Mouse (Mus musculus): ENCODE measurements around the gene Znhit3. TPM values are rescaled to one million over a fixed set of nuclear protein-coding genes. Genes with fewer than 3 reads are reported as not detected.
A peak's percentile ranks its signal among the peaks of the same experiment; 100 is the strongest.

Znhit3 gene
- total RNA-seq, 2 experiments from 2014 or later: 13.7 to 16.5 TPM

DNA sequence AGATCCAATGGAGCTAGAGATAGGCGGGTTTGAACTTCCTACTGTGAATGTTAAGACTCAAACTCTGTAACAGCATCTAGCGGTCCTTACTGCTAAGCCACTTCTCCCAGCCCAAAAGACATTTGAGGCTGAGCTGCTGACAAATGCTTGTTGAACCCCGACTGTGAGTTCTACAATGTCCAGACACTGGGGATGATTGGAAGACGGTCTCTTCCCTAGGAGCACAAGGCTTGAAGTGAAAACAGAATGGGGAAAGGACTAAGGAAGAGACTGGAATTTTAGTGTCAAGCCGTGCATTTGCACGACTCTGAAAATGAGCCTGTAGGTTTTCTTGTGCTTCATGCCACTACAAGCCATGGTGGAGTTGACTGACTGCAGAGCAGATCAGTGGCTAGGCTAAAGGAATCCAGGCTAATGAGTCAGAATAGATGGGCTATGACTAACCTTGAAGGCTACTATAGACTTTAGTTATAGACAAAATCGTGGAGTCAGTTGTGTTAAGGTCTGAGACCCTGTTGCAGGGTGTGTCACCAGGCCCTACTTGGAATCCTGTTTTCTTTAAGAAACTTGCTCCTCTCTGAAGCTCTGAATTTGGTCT is 636 bp upstream of the Znhit3 start:
- TF ChIP-seq CTCF (IDR thresholded peaks at IDR 0.05): no peak
- Histone ChIP-seq H3K4me3 (peak overlapping the region; percentile 93), H3K27ac (peak overlapping the region; percentile 82)
- intact Hi-C loops (cut with DNase I): loop anchor here (5.0 kb wide), 2 partner anchors 265 to 345 kb away; no protein-coding TSS in a partner anchor
- no peak for DNase-seq

DNA sequence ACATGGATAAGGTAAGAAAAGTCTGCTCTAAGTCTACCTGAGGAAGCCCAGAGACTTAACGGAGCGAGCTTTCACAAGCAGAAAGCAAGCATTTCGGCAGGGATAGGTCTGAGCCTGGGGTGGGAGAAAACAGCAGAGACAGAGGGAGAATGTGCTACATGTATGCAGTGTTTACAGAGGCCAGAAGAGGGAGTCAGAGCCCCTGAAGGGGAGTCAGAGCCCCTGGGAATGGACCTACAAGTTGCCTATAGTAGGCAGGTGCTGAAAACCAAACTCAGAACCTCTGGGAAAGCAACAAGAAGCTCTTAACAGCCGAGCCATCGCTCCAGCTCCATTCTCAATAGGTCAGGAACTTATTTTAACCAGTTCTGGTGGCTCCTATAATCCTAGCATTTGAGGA is 1.5 kb downstream of the Znhit3 start:
- Histone ChIP-seq H3K27ac (no peak overlapping the region), H3K4me3 (no peak overlapping the region)
- TF ChIP-seq CTCF (IDR thresholded peaks at IDR 0.05): no peak
- DNase-seq: no peak
- intact Hi-C loops (cut with DNase I): loop anchor here (5.0 kb wide), 2 partner anchors 268 to 348 kb away; no protein-coding TSS in a partner anchor

DNA sequence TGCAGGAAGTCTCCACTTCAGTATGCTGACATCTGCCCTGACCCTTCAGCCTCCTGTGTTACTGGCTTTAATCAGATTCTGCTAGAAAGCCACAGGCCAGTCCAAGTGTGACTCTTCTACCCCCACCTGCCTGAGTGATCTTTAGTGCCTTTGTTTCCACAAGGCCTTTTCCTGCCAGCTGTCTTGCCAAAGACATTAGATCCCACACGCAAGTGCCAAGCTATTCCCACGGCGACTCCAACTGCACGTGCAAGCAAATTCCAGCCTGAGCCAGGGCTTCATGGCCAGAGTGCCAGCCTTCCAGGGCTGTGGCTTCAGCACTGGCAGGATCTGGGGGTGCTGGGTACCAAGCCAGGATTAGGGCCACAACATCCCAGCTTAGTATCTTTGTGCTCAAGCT is 5.8 kb downstream of the Znhit3 start:
- no peak for TF ChIP-seq CTCF (IDR thresholded peaks at IDR 0.05)
- intact Hi-C loops (cut with DNase I): no loop called here
- no peak overlapping the region for H3K4me3 ChIP-seq
- DNase-seq: no peak
- H3K27ac ChIP-seq: no peak overlapping the region

DNA sequence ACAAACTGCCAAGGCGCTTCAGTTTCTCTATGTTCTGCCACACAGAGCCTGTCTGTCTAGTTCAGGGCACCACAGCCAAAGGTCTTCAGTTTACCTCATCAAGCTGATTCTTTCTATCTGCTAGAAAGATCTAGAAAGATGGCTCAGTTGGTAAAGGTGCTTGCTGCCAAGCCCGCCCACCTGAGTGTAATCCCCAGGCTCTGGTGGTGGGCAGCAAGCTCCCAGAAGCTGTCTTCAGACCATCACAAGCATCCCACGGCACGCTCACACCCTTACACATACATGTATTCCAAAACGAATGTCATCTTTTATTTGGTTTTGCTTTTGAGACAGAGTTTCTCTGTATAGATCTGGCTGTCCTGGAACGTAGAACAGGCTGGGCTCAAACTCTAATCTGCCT is 7.7 kb downstream of the Znhit3 start:
- no peak overlapping the region for H3K4me3 ChIP-seq
- intact Hi-C loops (cut with DNase I): no loop called here
- TF ChIP-seq CTCF (IDR thresholded peaks at IDR 0.05): no peak

DNA sequence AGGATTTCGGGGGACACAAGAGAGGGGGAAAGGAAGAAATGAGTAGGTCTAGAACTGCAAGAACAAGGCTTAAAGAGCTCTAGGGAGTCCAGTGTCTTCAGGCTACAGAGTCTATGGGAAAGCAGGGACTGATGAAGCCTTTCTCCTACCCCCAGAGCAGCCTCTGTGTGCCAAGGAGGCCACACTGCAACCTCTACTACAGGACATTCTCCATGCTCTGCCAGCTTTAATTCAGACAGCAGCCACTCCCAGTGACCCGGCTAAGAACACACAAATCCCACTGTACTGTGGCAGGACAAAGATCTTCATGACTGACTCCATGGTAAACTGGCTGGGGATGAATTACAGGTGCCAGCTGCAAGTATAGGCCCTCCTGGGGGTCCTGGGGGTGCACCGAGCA is 9.1 kb downstream of the Znhit3 start:
- TF ChIP-seq CTCF (IDR thresholded peaks at IDR 0.05): no peak
- no peak overlapping the region for H3K27ac ChIP-seq
- no peak for DNase-seq
- no peak overlapping the region for H3K4me3 ChIP-seq
- intact Hi-C loops (cut with DNase I): no loop called here

More for the DNA sequence above, 7.7 kb downstream of the Znhit3 start:
- DNase-seq: no peak
- no peak overlapping the region for H3K27ac ChIP-seq

DNA sequence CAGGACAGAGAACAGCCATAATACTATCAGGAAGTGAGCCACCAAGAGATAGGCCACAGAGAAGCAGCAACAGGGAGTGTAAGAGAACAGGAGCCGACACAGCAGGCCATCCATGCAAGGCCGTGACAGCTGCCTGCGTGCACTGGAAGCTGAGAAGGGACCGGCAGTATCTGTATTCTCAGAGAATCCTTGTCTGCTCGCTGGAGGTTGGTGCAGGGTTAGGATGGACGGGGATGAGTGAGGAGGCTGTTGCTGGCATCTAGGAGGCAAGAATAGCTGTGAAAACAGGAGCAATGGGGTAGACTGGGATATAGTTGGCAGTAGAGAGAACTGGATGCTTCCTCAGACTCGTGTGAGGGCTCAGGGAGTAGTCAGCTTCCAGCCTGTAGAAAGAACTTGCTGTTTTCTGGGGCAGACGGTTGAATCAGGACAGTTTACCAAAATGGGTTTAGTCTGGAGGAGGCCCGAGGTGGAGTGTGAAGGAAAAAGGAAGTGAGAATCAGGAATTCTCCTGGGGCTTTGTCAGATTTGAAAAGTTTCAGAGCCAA is 11.5 kb downstream of the Znhit3 start:
- no peak for DNase-seq

DNA sequence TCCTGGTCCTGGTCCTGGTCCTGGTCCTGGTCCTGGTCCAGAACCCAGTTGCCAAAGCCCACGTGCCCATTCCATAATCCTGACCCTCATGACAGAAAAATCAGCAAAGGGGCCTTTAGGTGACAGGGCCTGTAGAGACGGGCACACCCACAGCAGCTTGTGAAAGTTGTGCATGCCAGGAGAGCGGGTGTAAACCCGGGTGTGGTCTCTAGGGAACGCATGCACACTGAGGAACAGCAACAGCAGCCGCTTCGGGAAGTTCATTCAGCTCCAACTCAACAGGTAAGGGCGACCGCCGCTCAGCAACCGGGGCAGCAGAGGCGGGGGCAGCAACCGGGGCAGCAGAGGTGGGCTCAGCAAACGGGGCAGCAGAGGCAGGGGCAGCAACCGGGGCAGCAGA is 23.1 kb downstream of the Znhit3 start:
- Histone ChIP-seq H3K27ac (no peak overlapping the region), H3K4me3 (no peak overlapping the region)
- intact Hi-C loops (cut with DNase I): no loop called here
- DNase-seq: no peak
- TF ChIP-seq CTCF (IDR thresholded peaks at IDR 0.05): no peak

More for the DNA sequence above, 11.5 kb downstream of the Znhit3 start:
- intact Hi-C loops (cut with DNase I): no loop called here
- no peak overlapping the region for H3K4me3 ChIP-seq
- no peak overlapping the region for H3K27ac ChIP-seq
- no peak for TF ChIP-seq CTCF (IDR thresholded peaks at IDR 0.05)

DNA sequence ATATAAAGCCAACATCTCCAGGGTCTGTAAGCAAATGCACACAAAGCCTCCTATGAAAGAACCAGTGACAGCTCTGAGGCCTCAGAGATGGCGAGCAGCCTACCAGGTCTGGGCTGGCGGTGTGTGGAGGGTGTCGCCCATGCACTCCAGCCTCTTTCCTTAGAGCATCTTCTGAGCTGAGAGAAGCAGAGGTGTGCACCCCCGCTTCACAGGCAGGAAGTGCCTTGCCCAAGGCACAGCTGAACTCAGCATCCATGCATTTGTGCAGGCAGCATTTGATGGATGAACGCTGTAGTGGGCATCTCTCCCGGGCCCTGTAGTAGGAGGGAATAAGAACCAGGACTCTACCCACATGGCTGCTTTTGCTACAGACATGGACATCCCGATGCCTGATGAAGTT is 24.5 kb downstream of the Znhit3 start:
- no peak for TF ChIP-seq CTCF (IDR thresholded peaks at IDR 0.05)
- Histone ChIP-seq H3K27ac (no peak overlapping the region), H3K4me3 (no peak overlapping the region)
- no peak for DNase-seq
- intact Hi-C loops (cut with DNase I): no loop called here

DNA sequence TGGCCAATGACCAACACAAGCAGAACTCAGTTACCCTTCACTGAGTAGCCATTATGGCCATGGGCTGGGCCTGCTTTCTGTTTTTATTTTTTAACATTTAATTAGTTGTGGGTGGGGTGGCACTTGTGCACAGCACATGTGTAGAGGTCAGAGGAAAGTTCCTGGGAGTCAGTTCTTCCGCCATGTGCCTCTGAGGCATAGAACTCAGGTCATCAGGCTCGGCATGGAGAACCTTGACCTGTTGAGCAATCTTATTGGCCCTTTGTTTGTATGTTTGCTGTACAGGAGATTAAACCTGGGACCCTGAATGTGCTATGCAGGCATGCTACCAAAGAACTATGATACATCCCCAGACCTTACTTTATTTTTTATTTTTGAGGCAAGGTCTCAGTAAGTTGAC is 26.7 kb downstream of the Znhit3 start:
- Histone ChIP-seq H3K4me3 (no peak overlapping the region), H3K27ac (no peak overlapping the region)
- DNase-seq: no peak
- intact Hi-C loops (cut with DNase I): no loop called here
- no peak for TF ChIP-seq CTCF (IDR thresholded peaks at IDR 0.05)

DNA sequence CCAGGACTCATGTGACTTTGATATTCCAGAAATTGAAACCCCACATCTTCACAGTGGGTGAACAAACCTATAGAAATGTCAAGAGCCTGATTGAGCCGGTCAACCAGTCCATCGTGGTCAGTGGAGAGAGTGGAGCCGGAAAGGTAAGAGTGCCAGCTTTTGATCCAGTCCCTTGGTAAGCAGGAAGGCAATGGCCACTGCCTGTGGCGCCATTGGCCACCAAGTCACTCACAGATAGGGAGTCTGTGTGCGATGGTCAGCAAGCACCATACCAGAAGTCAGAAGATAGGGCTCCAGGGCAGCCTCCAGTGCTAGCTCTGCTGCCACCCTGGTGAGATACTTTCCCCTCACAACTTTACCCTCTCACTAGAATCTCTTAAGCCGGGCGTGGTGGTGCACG is 28.1 kb downstream of the Znhit3 start:
- H3K27ac ChIP-seq: no peak overlapping the region
- H3K4me3 ChIP-seq: no peak overlapping the region
- TF ChIP-seq CTCF (IDR thresholded peaks at IDR 0.05): no peak
- intact Hi-C loops (cut with DNase I): no loop called here
- no peak for DNase-seq

DNA sequence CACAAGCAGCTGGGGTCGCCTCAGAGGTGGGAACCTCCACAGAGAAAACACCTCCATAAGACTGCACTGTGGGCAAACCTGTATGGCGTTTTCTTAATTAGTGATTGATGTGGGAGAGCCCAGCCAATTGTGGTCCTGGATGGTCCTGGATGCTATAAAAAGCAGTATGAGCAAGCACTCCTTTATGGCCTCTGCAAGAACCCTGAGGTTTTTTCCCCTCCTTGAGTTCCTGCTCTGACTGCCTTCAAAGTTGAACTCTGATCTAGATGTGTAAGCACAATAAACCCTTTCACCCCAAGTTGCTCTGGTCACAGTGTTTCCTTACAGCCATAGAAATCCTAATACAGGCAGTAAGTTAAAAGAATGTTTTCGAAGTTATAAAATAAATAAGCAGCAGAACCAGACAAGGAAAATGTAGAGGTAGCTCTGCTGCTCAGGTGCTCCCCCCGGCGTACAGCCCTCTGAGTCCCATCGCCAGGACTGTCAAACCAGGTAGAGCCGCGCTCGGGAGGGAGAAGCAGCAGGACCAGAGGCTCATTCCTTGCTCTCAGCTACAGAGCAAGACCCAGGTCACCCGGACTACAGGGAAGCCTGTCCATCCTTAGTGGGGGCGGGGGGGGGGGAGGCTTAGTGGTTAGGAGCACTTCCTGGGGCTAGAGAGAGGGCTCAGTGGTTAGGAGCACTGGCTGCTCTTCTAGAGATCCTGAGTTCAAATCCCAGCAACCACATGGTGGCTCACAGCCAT is 29.2 kb downstream of the Znhit3 start:
- no peak for TF ChIP-seq CTCF (IDR thresholded peaks at IDR 0.05)
- DNase-seq: no peak
- Histone ChIP-seq H3K27ac (no peak overlapping the region), H3K4me3 (no peak overlapping the region)
- intact Hi-C loops (cut with DNase I): no loop called here

DNA sequence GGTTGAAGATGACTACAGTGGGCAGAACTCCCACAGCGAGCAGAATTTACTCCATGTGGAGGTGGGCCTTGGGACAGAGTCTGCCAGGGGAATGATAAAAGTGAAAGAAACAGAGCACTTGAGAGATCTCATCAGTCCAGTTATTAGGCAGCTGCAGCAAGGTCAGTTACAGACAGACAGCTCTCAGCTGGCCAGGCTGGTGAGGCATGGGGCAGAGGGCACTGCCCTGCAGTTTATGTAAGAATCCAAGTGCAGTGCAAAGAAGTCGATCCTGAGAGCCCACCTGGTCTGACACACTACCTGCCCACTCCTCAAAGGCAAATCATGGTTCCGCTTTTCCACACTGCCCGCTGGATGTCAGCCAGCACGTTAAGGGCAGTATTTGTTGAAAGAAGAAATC is 29.9 kb downstream of the Znhit3 start:
- no peak for TF ChIP-seq CTCF (IDR thresholded peaks at IDR 0.05)
- no peak for DNase-seq
- H3K27ac ChIP-seq: no peak overlapping the region
- intact Hi-C loops (cut with DNase I): no loop called here
- no peak overlapping the region for H3K4me3 ChIP-seq

DNA sequence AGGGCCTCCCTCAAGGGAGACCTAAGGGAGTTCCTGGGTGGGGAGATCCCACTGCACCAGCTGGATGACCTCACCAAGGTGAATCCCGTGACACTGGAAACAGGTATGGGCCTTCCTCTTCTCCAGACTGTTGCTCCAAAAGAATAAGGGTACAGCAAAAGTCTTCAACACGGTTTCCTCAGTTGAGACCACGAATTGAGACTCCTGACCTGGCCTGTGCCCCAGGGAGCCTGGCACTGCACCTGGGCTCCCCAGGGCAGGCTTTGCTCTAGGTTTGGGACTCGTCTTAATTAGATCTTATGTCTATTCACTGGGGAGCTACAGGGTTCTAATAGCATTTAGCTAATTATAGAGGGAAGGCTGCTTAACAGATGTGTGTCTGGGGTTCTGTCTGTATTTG is 30.9 kb downstream of the Znhit3 start:
- H3K27ac ChIP-seq: no peak overlapping the region
- TF ChIP-seq CTCF (IDR thresholded peaks at IDR 0.05): no peak
- no peak for DNase-seq
- no peak overlapping the region for H3K4me3 ChIP-seq
- intact Hi-C loops (cut with DNase I): no loop called here
